Mouse (Mus musculus): Measurements from ENCODE around the gene Fdxr. TPM values are rescaled to one million over a fixed set of nuclear protein-coding genes. Genes with fewer than 3 reads are reported as not detected.

Fdxr gene
- polyA plus RNA-seq, 1 experiment: 12.2 TPM

DNA sequence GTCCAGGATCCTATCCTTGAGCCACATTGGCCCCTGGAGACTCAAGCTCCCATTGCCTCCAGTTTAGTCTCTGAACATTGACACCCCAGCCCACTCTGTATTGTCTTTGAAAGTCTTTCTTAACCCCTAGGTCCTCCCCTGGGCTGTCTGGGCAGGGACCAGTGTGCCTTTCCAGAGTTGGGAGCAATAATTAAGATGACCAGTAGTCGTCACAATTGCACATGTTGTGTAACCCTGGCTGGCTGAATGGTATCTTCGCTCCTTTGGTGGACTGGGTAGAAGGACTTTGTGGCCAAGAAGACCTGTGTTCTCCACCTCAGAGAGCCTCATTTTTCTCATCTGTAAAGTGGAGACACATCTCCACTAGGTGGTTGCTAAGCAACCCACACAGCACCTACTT is 37.4 kb upstream of the Fdxr start:
- Histone ChIP-seq H3K4me1 (ENCODE audit: control insufficient read depth, insufficient read depth, insufficient read length, low read length) (no peaks in the 10 kb centered on the region), H3K27me3 (ENCODE audit: control insufficient read depth, insufficient read depth, low read length) (peaks cover 44% of the 10 kb centered on the region), H3K4me3 (ENCODE audit: low read depth, low read length) (no peak overlapping the region), H3K27ac (ENCODE audit: insufficient read depth, low read depth, low read length) (no peak overlapping the region), H3K36me3 (ENCODE audit: control insufficient read depth, insufficient read depth, low read length) (no peaks in the 10 kb centered on the region)
- TF ChIP-seq CTCF (IDR thresholded peaks at IDR 0.05; ENCODE audit: extremely low read depth, insufficient read length, insufficient replicate concordance, low read depth, low read length) (no peak), POLR2A (IDR thresholded peaks at IDR 0.05; ENCODE audit: low read depth, low read length) (no peak)
- 18% methylated on average over 2 of the region's 2 CpGs for WGBS

DNA sequence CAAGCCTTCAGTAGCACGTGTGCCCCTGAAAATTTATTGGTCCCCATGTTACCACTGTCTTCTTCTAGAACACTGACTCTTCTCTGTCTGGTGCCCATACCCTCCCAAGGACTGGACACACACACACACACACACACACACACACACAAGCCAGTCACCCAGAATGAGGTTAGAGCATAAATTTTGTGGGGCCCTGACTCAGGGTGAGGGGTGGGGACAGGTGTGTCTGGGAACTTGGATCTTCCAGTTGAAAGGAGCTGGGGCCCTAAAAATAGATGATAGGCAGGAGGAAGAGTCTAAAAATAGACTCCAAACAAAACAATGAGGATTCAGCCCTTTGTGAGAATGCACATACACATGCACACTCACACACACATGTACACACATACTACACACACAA is 31.9 kb upstream of the Fdxr start:
- Histone ChIP-seq H3K27me3 (ENCODE audit: control insufficient read depth, insufficient read depth, low read length) (peaks cover 4% of the 10 kb centered on the region; the same call in 1 of the 2 replicates), H3K4me3 (ENCODE audit: low read depth, low read length) (no peak overlapping the region), H3K4me1 (ENCODE audit: control insufficient read depth, insufficient read depth, insufficient read length, low read length) (no peaks in the 10 kb centered on the region), H3K36me3 (ENCODE audit: control insufficient read depth, insufficient read depth, low read length) (no peaks in the 10 kb centered on the region), H3K27ac (ENCODE audit: insufficient read depth, low read depth, low read length) (no peak overlapping the region)
- WGBS: 42% methylated on average over 1 of the region's 1 CpGs
- no peak for TF ChIP-seq POLR2A (IDR thresholded peaks at IDR 0.05; ENCODE audit: low read depth, low read length)
- TF ChIP-seq CTCF (IDR thresholded peaks at IDR 0.05; ENCODE audit: extremely low read depth, insufficient read length, insufficient replicate concordance, low read depth, low read length): no peak

DNA sequence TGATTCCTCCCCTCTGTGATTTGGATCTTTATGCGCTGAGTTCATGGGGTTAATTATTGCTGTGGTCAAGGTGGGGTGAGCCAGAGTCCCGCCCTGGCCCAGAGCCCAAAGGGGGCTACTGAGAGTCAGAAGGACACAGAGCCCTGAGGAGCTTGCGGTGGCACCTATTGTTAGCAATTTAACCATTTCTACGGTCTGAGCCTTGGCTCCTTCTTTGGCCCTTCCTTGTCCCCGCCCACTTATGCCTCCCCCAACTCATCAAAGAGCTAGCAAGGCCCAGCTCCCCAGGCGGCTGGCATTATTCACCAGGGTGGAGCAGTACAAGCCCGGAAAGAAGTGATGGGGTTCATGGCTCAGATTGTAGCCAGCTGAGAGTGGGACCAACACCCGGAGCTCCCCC is 30.0 kb upstream of the Fdxr start, which contains the start of gene Otop2:
Gene Otop2 (plus strand): TSS at position 301 of the 400 bp plus-strand sequence.
- Histone ChIP-seq H3K27me3 (ENCODE audit: control insufficient read depth, insufficient read depth, low read length) (no peaks in the 10 kb centered on the region), H3K36me3 (ENCODE audit: control insufficient read depth, insufficient read depth, low read length) (no peaks in the 10 kb centered on the region), H3K4me3 (ENCODE audit: low read depth, low read length) (no peak within 1 kb of the TSS), H3K27ac (ENCODE audit: insufficient read depth, low read depth, low read length) (no peak within 1 kb of the TSS), H3K4me1 (ENCODE audit: control insufficient read depth, insufficient read depth, insufficient read length, low read length) (no peaks in the 10 kb centered on the region)
- WGBS: 43% methylated on average over 8 of the region's 8 CpGs
- no peak for TF ChIP-seq POLR2A (IDR thresholded peaks at IDR 0.05; ENCODE audit: low read depth, low read length)
- TF ChIP-seq CTCF (IDR thresholded peaks at IDR 0.05; ENCODE audit: extremely low read depth, insufficient read length, insufficient replicate concordance, low read depth, low read length): no peak

DNA sequence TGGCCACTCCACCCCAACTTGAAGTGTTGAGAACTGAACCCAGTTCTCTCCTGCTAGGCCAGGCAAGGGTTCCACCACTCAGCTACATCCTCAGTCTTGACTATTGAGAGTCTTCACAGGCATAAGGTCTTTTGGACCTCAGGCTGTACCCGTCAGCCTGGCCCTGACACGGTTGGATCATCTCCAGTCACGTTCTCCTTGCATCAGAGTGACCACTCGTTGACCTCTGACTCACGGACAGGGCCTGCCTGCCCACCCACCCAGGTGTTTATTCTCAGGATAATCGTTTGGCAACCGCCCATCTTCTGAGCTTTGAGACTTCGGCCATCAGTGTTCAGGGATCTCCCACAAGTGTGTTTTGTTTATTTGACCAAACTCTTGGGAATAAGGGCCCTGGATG is 26.3 kb upstream of the Fdxr start:
- 43% methylated on average over 8 of the region's 8 CpGs for WGBS
- no peaks in the 10 kb centered on the region for H3K27me3 ChIP-seq (ENCODE audit: control insufficient read depth, insufficient read depth, low read length)
- TF ChIP-seq CTCF (IDR thresholded peaks at IDR 0.05; ENCODE audit: extremely low read depth, insufficient read length, insufficient replicate concordance, low read depth, low read length) (no peak), POLR2A (IDR thresholded peaks at IDR 0.05; ENCODE audit: low read depth, low read length) (no peak)
- no peak overlapping the region for H3K4me3 ChIP-seq (ENCODE audit: low read depth, low read length)
- H3K4me1 ChIP-seq (ENCODE audit: control insufficient read depth, insufficient read depth, insufficient read length, low read length): no peaks in the 10 kb centered on the region
- no peak overlapping the region for H3K27ac ChIP-seq (ENCODE audit: insufficient read depth, low read depth, low read length)
- no peaks in the 10 kb centered on the region for H3K36me3 ChIP-seq (ENCODE audit: control insufficient read depth, insufficient read depth, low read length)

DNA sequence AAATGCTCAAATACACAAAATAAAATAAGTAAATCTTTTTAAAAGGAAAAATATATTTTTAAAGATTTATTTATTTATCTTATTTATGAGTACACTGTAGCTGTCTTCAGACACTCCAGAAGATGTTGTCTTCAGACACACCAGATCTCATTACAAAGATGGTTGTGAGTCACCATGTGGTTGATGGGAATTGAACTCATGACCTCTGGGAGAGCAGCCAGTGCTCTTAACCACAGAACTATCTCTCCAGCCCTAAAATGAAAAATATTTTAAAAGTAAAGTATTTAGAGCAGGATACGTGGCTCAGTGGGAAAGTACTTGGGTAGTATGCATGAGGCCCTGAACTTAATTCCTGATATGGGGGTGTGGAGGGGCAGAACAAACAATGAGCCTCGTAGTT is 24.5 kb upstream of the Fdxr start:
- TF ChIP-seq CTCF (IDR thresholded peaks at IDR 0.05; ENCODE audit: extremely low read depth, insufficient read length, insufficient replicate concordance, low read depth, low read length) (no peak), POLR2A (IDR thresholded peaks at IDR 0.05; ENCODE audit: low read depth, low read length) (no peak)
- H3K4me1 ChIP-seq (ENCODE audit: control insufficient read depth, insufficient read depth, insufficient read length, low read length): peaks cover 6% of the 10 kb centered on the region
- no peak overlapping the region for H3K4me3 ChIP-seq (ENCODE audit: low read depth, low read length)
- WGBS: 70% methylated on average over 2 of the region's 2 CpGs
- no peaks in the 10 kb centered on the region for H3K36me3 ChIP-seq (ENCODE audit: control insufficient read depth, insufficient read depth, low read length)
- no peaks in the 10 kb centered on the region for H3K27me3 ChIP-seq (ENCODE audit: control insufficient read depth, insufficient read depth, low read length)
- no peak overlapping the region for H3K27ac ChIP-seq (ENCODE audit: insufficient read depth, low read depth, low read length)

DNA sequence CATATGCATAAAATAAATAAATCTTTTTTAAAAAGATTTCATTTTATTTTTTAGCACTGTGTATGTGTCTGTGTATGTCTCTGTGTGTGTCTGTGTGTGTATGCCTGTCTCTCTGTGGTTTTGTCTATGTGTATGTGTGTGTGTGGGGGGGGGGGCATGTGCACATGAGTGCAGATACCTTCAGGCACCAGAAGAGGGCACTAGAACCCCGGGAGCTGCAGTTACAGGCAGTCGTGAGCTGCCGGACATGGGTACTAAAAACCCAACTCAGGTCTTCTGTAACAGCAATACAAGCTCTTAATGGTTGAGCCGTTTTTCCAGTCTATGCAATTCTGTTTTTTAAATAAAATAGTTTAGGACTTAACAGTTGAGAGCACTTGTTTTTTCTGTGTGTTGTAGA is 23.9 kb upstream of the Fdxr start:
- TF ChIP-seq POLR2A (IDR thresholded peaks at IDR 0.05; ENCODE audit: low read depth, low read length) (no peak), CTCF (IDR thresholded peaks at IDR 0.05; ENCODE audit: extremely low read depth, insufficient read length, insufficient replicate concordance, low read depth, low read length) (no peak; the same call in 1 of the 2 replicates)
- 86% methylated on average over 4 of the region's 4 CpGs for WGBS
- Histone ChIP-seq H3K4me3 (ENCODE audit: low read depth, low read length) (no peak overlapping the region), H3K4me1 (ENCODE audit: control insufficient read depth, insufficient read depth, insufficient read length, low read length) (peaks cover 6% of the 10 kb centered on the region), H3K27me3 (ENCODE audit: control insufficient read depth, insufficient read depth, low read length) (no peaks in the 10 kb centered on the region), H3K27ac (ENCODE audit: insufficient read depth, low read depth, low read length) (no peak overlapping the region), H3K36me3 (ENCODE audit: control insufficient read depth, insufficient read depth, low read length) (no peaks in the 10 kb centered on the region)

DNA sequence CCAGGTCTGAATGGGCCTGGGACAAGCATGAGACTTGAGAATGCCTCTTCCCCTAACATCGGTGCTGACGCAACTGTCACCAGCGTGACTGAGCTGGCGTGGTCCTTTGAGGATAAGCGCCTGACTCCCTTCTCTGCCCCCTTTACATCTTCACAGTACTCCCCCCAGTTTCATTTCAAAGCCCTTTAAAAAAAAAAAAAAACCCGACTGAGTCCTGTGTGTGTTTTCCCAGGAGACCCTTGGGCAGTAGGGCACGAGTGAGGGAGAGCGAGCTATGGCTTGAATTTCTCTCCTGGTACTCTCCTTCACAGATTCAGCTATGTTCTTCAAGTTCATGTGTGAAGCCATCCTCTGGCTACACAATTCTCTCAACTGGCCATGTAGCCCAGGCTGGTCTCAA is 21.3 kb upstream of the Fdxr start:
- H3K4me3 ChIP-seq (ENCODE audit: low read depth, low read length): no peak overlapping the region
- 78% methylated on average over 8 of the region's 8 CpGs for WGBS
- no peak overlapping the region for H3K27ac ChIP-seq (ENCODE audit: insufficient read depth, low read depth, low read length)
- peaks cover 6% of the 10 kb centered on the region for H3K4me1 ChIP-seq (ENCODE audit: control insufficient read depth, insufficient read depth, insufficient read length, low read length)
- TF ChIP-seq CTCF (IDR thresholded peaks at IDR 0.05; ENCODE audit: extremely low read depth, insufficient read length, insufficient replicate concordance, low read depth, low read length) (no peak), POLR2A (IDR thresholded peaks at IDR 0.05; ENCODE audit: low read depth, low read length) (no peak)
- H3K27me3 ChIP-seq (ENCODE audit: control insufficient read depth, insufficient read depth, low read length): no peaks in the 10 kb centered on the region
- H3K36me3 ChIP-seq (ENCODE audit: control insufficient read depth, insufficient read depth, low read length): no peaks in the 10 kb centered on the region

All from small intestine, adult 2 months (tissue).